Mouse (Mus musculus) midbrain, embryonic 13.5 days (tissue): Measurements from ENCODE around the gene Bspry. TPM values are rescaled to one million over a fixed set of nuclear protein-coding genes. Genes with fewer than 3 reads are reported as not detected.
A peak's percentile ranks its signal among the peaks of the same experiment; 100 is the strongest.

Source experiments
- ATAC-seq: fragments of 200-750 bp; cut with Nextera tagmentation; 2 replicates; pipeline ENCODE4 v1.8.0; 2017; ENCODE audit warnings: mild to moderate bottlenecking, moderate TSS enrichment, moderate library complexity
- H3K27ac ChIP-seq: fragments of 300-500 bp; sonication (generic); 2 replicates; pipeline ENCODE4 v1.5.1; 2015; ENCODE audit warnings: inconsistent platforms, mild to moderate bottlenecking, moderate library complexity
- H3K27me3 ChIP-seq: fragments of 300-500 bp; sonication (generic); 2 replicates; pipeline ENCODE4 v1.6.1; 2015; ENCODE audit warnings: mild to moderate bottlenecking, inconsistent platforms
- H3K36me3 ChIP-seq: fragments of 300-500 bp; sonication (generic); 2 replicates; pipeline ENCODE4 v1.6.1; 2015; ENCODE audit warnings: mild to moderate bottlenecking, inconsistent platforms
- H3K4me1 ChIP-seq: fragments of 300-500 bp; sonication (generic); replicated peaks from 2 replicates; pipeline ENCODE4 v1.6.1; 2015; ENCODE audit warnings: inconsistent platforms
- H3K4me2 ChIP-seq: fragments of 300-500 bp; sonication (generic); replicated peaks from 2 replicates; pipeline ENCODE4 v1.6.1; 2015; ENCODE audit warnings: moderate library complexity, mild to moderate bottlenecking, inconsistent platforms
- H3K4me3 ChIP-seq: fragments of 300-500 bp; sonication (generic); replicated peaks from 2 replicates; pipeline ENCODE4 v1.5.1; 2015; ENCODE audit warnings: mild to moderate bottlenecking, inconsistent platforms
- H3K9ac ChIP-seq: fragments of 300-500 bp; sonication (generic); replicated peaks from 2 replicates; pipeline ENCODE4 v1.6.1; 2015; ENCODE audit warnings: mild to moderate bottlenecking, inconsistent platforms
- H3K9me3 ChIP-seq: fragments of 300-500 bp; sonication (generic); 2 replicates; pipeline ENCODE4 v1.6.1; 2016; ENCODE audit warnings: mild to moderate bottlenecking, inconsistent platforms
- WGBS: fragments of 180-500 bp; shearing (Covaris S2); methylation state at CpG from one replicate; pipeline ENCODE4 v1.1.7; 2015; 5-methylcytosine and 5-hydroxymethylcytosine counted together
- polyA plus RNA-seq: library from polyadenylated mRNA; unstranded; fragments of >200 nt; fragmentation: Nextera tagmentation; extraction: Ambion mirVana; gene quantifications from 2 replicates; pipeline ENCODE4 v1.2.1, GENCODE M21; 2015

Bspry gene
- polyA plus RNA-seq, 1 experiment from 2014 or later = 0.86 TPM

- no peak overlapping the region for H3K27ac ChIP-seq
- no peak overlapping the region for H3K4me2 ChIP-seq
- H3K9ac ChIP-seq = no peak overlapping the region
- 89% methylated on average over 8 of the region's 8 CpGs for WGBS
- H3K27me3 ChIP-seq = peaks cover 15% of the 10 kb centered on the region
- no peak for ATAC-seq
- no peak overlapping the region for H3K4me3 ChIP-seq
- H3K4me1 ChIP-seq = no peaks in the 10 kb centered on the region
- H3K36me3 ChIP-seq = no peaks in the 10 kb centered on the region
- no peaks in the 10 kb centered on the region for H3K9me3 ChIP-seq
Measured at GRCm38 (mm10) chr4:62485450-62486161, 5.8 kb downstream of the Bspry start.

GRCm38 (mm10) chr4:62486162-62486696 is 6.4 kb downstream of the Bspry start:
- Histone ChIP-seq H3K27me3 (peaks cover 8% of the 10 kb centered on the region), H3K36me3 (no peaks in the 10 kb centered on the region), H3K9ac (no peak overlapping the region), H3K4me1 (no peaks in the 10 kb centered on the region), H3K27ac (no peak overlapping the region), H3K4me3 (no peak overlapping the region), H3K4me2 (no peak overlapping the region), H3K9me3 (no peaks in the 10 kb centered on the region)
- WGBS = 93% methylated on average over 15 of the region's 15 CpGs
- ATAC-seq = no peak

GRCm38 (mm10) chr4:62487172-62487571 is 7.3 kb downstream of the Bspry start:
- H3K4me3 ChIP-seq = no peak overlapping the region
- ATAC-seq = no peak
- H3K27ac ChIP-seq = no peak overlapping the region
- H3K36me3 ChIP-seq = no peaks in the 10 kb centered on the region
- H3K4me2 ChIP-seq = no peak overlapping the region
- no peaks in the 10 kb centered on the region for H3K4me1 ChIP-seq
- peaks cover under 1% of the 10 kb centered on the region for H3K27me3 ChIP-seq
- H3K9ac ChIP-seq = no peak overlapping the region
- no peaks in the 10 kb centered on the region for H3K9me3 ChIP-seq
- 89% methylated on average over 5 of the region's 5 CpGs for WGBS

- H3K4me2 ChIP-seq = no peak overlapping the region
- no peaks in the 10 kb centered on the region for H3K36me3 ChIP-seq
- H3K27me3 ChIP-seq = no peaks in the 10 kb centered on the region
- H3K9ac ChIP-seq = no peak overlapping the region
- no peak overlapping the region for H3K4me3 ChIP-seq
- ATAC-seq = no peak
- WGBS = 92% methylated on average over 2 of the region's 2 CpGs
- no peak overlapping the region for H3K27ac ChIP-seq
- no peaks in the 10 kb centered on the region for H3K4me1 ChIP-seq
- no peaks in the 10 kb centered on the region for H3K9me3 ChIP-seq
Measured at GRCm38 (mm10) chr4:62487914-62488313, 8.1 kb downstream of the Bspry start.

GRCm38 (mm10) chr4:62492682-62493081 is 12.8 kb downstream of the Bspry start:
- Histone ChIP-seq H3K4me3 (no peak overlapping the region), H3K9ac (no peak overlapping the region), H3K36me3 (peaks cover 13% of the 10 kb centered on the region), H3K4me2 (no peak overlapping the region), H3K27me3 (no peaks in the 10 kb centered on the region), H3K27ac (no peak overlapping the region), H3K9me3 (no peaks in the 10 kb centered on the region), H3K4me1 (no peaks in the 10 kb centered on the region)
- no peak for ATAC-seq
- 85% methylated on average over 2 of the region's 2 CpGs for WGBS

GRCm38 (mm10) chr4:62494230-62494629 is 14.4 kb downstream of the Bspry start:
- H3K4me3 ChIP-seq = no peak overlapping the region
- no peak overlapping the region for H3K27ac ChIP-seq
- 69% methylated on average over 9 of the region's 9 CpGs for WGBS
- no peak for ATAC-seq
- no peak overlapping the region for H3K4me2 ChIP-seq
- H3K4me1 ChIP-seq = no peaks in the 10 kb centered on the region
- H3K9me3 ChIP-seq = no peaks in the 10 kb centered on the region
- H3K36me3 ChIP-seq = peaks cover 29% of the 10 kb centered on the region
- H3K27me3 ChIP-seq = no peaks in the 10 kb centered on the region
- no peak overlapping the region for H3K9ac ChIP-seq

- peaks cover 33% of the 10 kb centered on the region for H3K36me3 ChIP-seq
- H3K9ac ChIP-seq = no peak overlapping the region
- no peak overlapping the region for H3K27ac ChIP-seq
- H3K27me3 ChIP-seq = no peaks in the 10 kb centered on the region
- no peak overlapping the region for H3K4me3 ChIP-seq
- H3K4me1 ChIP-seq = peaks cover 2% of the 10 kb centered on the region
- ATAC-seq = no peak
- 84% methylated on average over 8 of the region's 8 CpGs for WGBS
- no peaks in the 10 kb centered on the region for H3K9me3 ChIP-seq
- no peak overlapping the region for H3K4me2 ChIP-seq
Measured at GRCm38 (mm10) chr4:62495946-62496345, 16.1 kb downstream of the Bspry start.

- no peak for ATAC-seq
- Histone ChIP-seq H3K36me3 (peaks cover 33% of the 10 kb centered on the region), H3K4me3 (no peak overlapping the region), H3K4me1 (peaks cover 8% of the 10 kb centered on the region), H3K27me3 (no peaks in the 10 kb centered on the region), H3K9ac (no peak overlapping the region), H3K4me2 (no peak overlapping the region), H3K9me3 (no peaks in the 10 kb centered on the region), H3K27ac (no peak overlapping the region)
- 80% methylated on average over 8 of the region's 8 CpGs for WGBS
Measured at GRCm38 (mm10) chr4:62496815-62497214, 17.0 kb downstream of the Bspry start.

GRCm38 (mm10) chr4:62500799-62501198 is 20.9 kb downstream of the Bspry start:
- no peaks in the 10 kb centered on the region for H3K9me3 ChIP-seq
- WGBS = 90% methylated on average over 4 of the region's 4 CpGs
- ATAC-seq = no peak
- H3K9ac ChIP-seq = no peak overlapping the region
- no peak overlapping the region for H3K4me3 ChIP-seq
- H3K4me1 ChIP-seq = peaks cover 12% of the 10 kb centered on the region
- H3K36me3 ChIP-seq = peaks cover 33% of the 10 kb centered on the region
- H3K4me2 ChIP-seq = peak overlapping the region; percentile 71; the same call in 1 of the 2 replicates
- no peak overlapping the region for H3K27ac ChIP-seq
- no peaks in the 10 kb centered on the region for H3K27me3 ChIP-seq

GRCm38 (mm10) chr4:62501534-62501933 is 21.7 kb downstream of the Bspry start:
- Histone ChIP-seq H3K9ac (peak overlapping the region; percentile 87), H3K4me3 (peak overlapping the region; percentile 85), H3K27ac (0 out of 2 replicates have a peak overlapping the region, but pooled peaks have one; percentile 53), H3K4me1 (peaks cover 12% of the 10 kb centered on the region), H3K4me2 (peak overlapping the region; percentile 71), H3K27me3 (no peaks in the 10 kb centered on the region), H3K36me3 (peaks cover 30% of the 10 kb centered on the region), H3K9me3 (no peaks in the 10 kb centered on the region)
- WGBS = 3% methylated on average over 7 of the region's 7 CpGs
- ATAC-seq = peak; percentile 18; the same call in 1 of the 2 replicates

- H3K9ac ChIP-seq = peak overlapping the region; percentile 87
- H3K4me3 ChIP-seq = peak overlapping the region; percentile 85
- H3K36me3 ChIP-seq = peaks cover 25% of the 10 kb centered on the region
- H3K27ac ChIP-seq = peak overlapping the region; percentile 53; the same call in 1 of the 2 replicates
- H3K27me3 ChIP-seq = no peaks in the 10 kb centered on the region
- H3K4me1 ChIP-seq = peaks cover 12% of the 10 kb centered on the region
- WGBS = 1% methylated on average over 38 of the region's 38 CpGs
- peak overlapping the region; percentile 71 for H3K4me2 ChIP-seq
- ATAC-seq = peak; percentile 98
- H3K9me3 ChIP-seq = no peaks in the 10 kb centered on the region
Measured at GRCm38 (mm10) chr4:62501964-62502732, 22.3 kb downstream of the Bspry start.

GRCm38 (mm10) chr4:62502969-62503368 is 23.1 kb downstream of the Bspry start:
- Histone ChIP-seq H3K36me3 (peaks cover 25% of the 10 kb centered on the region), H3K27ac (no peak overlapping the region), H3K27me3 (no peaks in the 10 kb centered on the region), H3K4me2 (no peak overlapping the region), H3K9ac (no peak overlapping the region), H3K9me3 (no peaks in the 10 kb centered on the region), H3K4me1 (peaks cover 12% of the 10 kb centered on the region), H3K4me3 (no peak overlapping the region)
- ATAC-seq = no peak
- WGBS = 86% methylated on average over 7 of the region's 7 CpGs
